Mouse (Mus musculus): ENCODE measurements around the gene Zbtb7a.

Zbtb7a gene

DNA sequence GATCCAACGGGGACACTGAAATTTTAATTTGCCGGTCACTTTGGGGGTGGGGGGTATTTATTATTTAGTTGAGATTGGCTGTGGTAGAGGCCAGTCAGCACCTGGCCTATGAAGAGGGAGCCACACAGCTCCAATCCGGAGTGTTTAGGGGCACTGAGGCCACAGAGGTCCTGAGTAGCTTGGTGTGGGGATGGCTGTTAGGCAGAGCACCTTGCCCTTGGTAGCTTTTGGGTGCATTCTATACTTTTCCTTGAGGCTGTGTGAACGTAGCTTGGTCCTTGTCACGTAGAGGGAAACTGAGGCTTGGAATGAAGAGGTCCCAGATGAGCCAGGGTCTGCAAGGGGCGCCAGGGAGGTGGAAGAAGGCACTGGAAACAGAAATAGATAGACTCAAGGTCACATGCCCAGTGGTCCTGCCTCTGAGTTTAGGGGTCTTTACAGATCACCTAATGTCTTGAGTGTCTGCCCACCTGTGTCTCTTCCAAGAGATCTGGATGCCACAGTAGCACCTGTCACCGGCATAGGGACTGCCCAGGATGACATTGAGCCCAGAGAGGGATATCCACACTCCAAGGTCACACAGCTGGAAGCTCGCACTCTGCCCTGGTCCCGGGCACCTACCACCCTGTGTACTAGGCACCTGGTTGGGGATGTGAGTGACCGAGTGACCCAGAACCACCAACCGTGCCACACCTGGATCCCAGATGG is 4.0 kb downstream of the Zbtb7a start:
- DNase-seq (ENCODE audit: low spot score), result no peak

DNA sequence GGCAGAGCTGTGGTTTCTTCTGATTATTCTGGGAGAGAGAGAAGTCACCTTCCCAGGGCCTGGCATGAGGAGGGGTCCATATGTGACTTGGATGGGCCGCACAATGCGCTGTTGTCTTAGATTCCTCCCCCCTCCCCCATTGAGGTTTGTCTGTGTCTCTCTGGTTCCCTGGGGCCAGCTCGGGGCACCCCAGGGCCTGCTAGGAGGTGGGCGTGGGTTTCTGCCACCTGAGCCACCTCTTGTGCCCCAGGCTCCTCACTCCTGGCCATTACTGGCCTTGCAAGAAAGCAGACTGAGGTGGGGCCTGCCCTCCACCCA is 4.5 kb downstream of the Zbtb7a start:
- no peak for DNase-seq (ENCODE audit: low spot score)

DNA sequence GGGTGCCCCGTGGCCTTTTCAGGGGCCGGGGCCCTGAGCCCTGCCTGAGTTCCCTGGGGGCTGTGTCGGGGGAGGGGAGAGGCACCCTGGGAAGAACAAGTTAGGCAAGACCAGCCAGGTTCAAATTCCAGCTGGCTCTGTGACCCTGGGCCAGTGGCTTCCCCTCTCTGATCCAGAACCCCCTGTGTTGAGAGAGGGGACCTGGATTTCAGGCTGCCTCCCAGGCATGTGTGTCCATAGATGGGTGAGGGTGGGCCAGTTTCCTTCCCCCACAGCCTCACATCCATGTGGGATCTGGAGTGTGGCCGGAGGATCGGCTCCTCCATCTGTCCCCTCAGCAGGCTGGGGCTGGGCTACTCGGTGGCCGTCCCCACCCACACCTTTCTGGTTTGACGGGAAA is 5.0 kb downstream of the Zbtb7a start:
- DNase-seq (ENCODE audit: low spot score), result no peak

DNA sequence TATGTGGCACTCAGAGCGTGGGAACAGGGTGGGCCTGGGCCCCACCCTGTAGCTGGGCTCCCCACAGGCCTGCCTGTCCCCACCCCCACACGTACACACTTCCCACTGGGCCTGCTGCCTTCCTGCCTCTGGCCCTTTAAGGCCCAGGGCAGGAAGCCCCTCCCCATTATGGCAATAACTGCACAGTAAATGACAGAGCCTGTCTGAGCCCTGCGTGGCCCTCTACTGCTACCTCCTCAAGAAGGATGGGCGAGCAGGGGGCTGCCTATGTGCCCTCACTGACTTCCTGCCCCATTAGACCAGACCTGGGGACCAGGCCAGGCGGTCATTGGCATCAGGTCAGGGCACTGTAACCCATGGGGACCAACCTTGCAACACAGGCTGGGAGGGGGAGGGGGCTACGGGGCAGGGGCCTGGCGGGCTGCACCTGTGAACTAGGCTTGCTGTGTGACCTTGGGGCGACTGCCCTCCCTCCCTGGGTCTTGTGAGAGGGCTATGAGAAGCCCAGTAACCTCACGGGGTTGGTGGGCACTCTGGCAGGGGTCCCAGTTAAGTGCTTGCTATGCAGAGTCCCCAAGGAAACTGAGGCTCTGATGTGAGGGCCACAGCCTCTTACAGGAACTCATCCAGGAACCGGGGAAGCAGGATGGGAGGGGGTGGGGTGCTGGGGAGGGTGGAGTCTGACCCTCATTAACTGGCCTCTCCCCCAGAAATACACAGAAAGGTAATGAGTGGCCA is 5.9 kb downstream of the Zbtb7a start:
- DNase-seq (ENCODE audit: low spot score), result no peak

DNA sequence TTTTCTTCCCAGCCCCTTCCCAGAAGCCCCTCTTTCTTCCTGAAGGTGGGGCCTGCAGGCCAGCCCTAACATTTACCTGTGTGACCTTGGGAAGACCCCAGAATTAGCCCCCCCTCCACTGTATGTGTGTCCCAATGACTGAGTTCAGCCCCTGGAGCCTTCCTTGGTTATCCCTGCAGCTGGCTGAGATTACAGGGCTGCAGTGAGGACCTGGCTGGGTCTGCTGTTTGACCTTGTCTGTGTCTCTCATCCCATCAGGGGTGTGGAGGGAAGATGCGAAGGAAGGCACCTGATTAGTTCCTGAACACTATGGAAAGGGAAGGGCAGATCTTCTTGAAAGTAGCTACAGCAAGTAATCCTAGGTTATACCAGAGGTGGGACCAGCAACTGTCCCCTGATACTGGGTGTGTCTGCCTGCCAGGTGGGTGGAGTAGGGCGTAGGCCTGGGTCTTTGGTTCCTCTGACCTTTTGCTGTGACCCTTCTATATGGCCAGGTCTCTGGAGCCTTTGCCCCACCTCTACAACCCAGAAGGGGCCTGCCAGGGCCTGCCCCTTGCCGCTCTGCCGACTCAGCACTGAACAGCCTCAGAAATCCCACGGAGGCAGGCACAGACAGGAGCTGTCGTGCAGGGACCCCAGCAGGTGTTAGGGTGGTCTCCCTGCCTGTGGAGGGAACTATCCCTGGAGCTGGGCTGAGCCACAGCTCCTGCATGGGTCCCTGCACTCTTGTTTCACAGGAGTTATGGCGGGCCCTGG is 6.6 kb downstream of the Zbtb7a start:
- DNase-seq (ENCODE audit: low spot score), result no peak

DNA sequence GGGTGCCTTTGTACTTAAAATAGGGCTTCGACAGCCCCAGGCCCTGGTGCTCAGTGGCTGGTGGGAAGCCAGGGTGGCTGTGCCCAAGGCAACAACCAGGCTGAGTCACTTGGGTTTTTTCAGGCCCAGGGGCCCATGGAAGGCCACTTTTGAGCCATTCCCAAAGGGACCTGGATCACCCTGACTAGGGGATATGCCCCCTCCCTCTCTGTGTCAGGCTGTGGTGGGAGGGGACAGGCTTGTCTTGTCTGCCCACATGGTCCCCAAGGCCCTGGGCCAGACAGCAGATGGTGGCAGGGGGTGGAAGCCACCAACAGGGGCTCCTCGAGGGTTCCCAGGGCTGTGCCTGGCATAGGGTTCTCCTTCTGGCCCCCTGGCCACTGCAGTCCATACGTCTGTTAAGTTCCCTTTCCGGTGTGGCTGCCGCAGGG is 7.5 kb downstream of the Zbtb7a start:
- DNase-seq (ENCODE audit: low spot score), result no peak

DNA sequence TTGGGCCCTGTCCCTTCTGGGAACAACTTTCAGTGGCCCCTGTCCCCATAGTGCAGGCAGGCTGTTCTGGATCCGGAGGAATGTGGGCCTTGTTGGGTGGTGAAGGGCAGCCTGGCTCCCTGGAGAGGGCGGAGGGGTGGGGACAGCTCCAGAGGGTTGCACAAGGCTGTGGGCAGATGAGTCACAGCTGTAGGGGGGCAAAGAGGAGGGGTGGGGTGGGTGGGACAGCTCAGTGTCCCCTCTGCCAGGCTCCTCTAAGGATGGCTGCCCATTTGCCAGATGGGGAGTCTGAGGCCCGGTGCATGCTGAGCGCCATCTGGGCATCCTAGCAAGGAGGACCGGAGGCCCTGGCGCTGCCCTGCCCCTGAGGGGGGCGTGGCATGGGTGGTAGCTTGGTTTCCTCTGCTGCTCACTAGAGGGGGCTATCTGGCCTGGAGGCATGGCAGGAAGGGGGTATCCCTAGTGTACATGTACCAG is 8.2 kb downstream of the Zbtb7a start:
- DNase-seq (ENCODE audit: low spot score), result no peak

DNA sequence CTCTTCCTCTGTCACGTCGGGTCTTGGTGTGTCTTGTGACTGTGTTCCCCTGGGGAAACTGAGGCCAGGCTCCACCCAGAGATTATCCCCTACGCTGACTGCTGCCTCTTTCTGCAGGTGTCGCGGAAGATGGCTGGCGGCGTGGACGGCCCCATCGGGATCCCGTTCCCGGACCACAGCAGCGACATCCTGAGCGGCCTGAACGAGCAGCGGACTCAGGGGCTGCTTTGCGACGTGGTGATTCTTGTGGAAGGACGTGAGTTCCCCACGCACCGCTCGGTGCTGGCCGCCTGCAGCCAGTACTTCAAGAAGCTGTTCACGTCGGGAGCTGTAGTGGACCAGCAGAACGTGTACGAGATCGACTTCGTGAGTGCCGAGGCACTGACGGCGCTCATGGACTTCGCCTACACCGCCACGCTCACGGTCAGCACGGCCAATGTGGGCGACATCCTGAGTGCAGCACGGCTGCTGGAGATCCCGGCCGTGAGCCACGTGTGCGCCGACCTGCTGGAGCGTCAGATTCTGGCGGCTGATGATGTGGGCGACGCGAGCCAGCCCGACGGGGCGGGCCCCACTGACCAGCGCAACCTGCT is 8.9 kb downstream of the Zbtb7a start:
- DNase-seq (ENCODE audit: low spot score), result no peak

DNA sequence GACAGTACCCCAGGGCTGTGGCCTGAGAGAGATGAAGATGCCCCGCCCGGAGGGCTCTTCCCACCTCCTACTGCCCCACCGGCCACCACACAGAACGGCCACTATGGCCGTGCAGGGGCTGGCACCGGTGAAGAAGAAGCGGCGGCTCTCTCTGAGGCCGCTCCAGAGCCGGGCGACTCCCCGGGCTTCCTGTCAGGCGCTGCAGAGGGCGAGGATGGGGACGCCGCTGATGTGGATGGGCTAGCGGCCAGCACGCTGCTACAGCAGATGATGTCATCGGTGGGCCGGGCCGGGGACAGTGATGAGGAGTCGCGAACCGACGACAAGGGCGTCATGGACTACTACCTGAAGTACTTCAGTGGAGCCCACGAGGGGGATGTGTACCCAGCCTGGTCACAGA is 9.6 kb downstream of the Zbtb7a start:
- DNase-seq (ENCODE audit: low spot score), result no peak

DNA sequence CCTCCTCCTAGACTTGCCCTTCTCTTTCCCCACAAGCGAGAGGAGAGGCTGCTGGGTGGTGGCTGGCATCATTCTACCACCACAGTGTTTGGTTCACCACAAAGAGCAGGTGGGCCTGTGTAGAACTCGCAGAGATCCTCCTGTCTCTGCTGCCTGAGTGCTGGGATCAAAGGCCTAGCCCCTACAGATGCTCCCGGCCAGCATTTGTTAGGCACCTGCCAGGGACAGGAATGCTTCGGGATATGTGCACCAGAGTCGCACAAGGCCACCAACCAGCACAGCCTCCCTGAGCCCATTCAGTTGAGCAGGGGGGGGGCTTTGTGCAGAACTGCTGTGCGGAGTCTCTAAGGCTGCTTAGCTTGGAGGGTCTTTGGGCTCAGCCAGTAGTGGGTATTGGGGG is 10.3 kb downstream of the Zbtb7a start:
- no peak for DNase-seq (ENCODE audit: low spot score)

DNA sequence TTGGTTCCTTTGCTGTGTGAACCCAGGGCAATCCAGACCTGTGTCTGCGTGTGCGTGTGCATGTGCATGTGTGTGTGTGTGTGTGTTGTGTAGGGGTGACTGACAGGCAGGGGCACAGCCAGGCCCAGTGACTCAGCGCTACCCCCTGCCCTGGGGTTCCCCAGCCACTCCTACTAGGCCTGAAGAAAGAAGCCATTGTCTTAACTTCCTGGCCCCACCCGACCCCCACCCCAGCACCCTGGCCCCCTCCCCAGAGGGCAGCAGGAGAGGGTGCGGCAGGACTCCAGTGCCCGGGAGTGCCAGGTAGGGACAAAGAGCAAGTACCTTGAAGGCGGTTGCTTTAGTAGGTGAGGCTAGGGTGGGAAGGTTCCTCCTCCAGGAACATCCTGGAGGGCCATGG is 10.8 kb downstream of the Zbtb7a start:
- DNase-seq (ENCODE audit: low spot score), result no peak

DNA sequence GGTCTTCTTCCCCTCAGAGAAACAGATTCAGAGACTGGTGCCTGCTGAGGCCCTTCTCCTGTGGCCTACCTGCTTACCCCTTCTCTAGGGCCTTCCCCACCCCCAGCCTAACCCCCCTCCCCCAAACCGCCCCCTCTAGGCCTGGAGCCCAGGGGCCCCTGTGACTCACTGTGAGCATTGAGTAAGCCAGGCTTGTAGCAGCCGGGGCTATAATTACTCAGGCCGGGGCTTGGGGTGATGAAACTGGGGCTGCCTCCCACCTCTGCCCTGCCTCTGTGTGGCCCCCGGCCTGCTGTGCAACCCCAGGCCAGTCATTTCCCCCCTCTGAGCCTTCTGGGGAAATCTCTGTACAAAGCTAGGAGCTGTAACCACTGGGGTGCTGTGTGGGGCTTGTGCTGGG is 11.3 kb downstream of the Zbtb7a start:
- no peak for DNase-seq (ENCODE audit: low spot score)

DNA sequence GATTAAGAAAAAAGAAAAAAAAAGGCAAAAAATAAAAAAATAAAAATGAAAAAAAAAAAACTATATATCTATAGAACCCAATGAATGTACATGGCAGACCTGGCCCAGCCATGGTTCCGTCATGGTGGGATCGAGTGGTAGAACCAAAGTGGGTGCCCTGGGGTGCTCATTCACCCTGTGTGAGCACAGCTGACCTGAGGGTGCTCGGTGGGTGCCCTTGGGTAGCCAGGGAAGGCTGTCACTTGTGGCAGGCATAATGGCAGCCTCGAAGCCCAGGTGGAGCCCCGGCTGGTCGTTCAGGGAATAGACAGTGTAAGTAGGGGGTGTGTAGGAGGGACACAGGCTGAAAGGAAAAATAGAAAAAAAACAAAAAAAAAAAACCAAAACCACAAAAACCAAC is 16.2 kb downstream of the Zbtb7a start:
- DNase-seq (ENCODE audit: low spot score), result no peak

DNA sequence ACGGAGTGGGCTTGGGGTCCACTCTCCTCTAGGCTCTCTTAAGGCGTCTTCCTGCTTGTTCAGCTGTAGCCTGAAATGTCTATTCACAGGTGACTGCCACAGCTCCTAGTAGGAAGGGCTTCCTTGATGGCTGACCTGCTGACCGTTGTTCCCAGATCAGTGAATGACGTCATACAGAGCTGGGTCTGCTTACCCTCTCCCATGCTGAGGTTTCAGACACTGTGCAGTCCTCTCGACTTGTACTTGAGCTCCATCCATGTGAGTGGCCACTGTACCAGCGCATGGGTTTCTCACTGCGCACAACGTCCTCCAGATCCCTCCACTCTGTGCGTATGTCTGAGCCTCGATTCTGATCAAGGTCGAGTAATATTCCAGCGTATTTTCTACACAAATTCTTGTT is 17.6 kb downstream of the Zbtb7a start:
- DNase-seq (ENCODE audit: low spot score), result no peak

DNA sequence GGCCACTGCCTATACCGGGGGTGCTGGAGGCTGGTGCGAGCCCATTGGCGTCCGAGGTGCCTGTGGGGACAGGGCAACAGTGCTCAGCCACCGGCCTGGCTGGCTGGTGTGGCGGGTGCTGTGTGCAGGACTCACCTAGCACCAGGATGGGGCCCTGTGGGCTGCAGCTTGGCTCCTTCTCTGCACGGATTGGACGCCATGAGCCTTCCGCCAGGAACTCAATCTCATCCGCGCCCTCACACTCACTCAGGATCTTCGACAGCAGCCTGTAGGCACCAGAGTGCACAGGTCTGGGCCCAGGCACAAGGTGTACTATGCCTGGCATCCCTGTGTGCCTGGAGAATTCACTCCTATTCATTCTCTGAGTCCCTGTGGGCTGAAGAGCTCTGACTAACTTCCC is 19.3 kb downstream of the Zbtb7a start:
- no peak for DNase-seq (ENCODE audit: low spot score)

DNA sequence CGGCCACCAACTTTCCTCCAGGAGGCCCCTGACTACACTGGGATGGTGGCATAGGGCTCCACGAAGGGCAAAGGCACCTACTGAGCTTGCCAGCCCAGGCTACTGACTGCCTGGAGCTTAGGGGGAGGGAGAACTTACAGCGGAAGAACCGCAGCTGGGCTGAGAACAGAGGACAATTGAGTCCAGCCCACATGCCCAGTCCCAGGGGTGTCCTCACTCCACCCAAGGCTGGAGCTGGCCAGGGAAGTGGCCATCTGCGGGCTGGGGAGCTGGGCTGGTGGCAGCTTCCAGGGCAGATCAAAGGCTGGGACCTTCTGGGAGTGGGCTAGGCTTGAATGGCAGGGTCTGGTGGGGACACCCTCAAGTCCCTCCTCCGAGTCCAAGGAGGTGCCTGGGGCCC is 19.7 kb downstream of the Zbtb7a start:
- no peak for DNase-seq (ENCODE audit: low spot score)

DNA sequence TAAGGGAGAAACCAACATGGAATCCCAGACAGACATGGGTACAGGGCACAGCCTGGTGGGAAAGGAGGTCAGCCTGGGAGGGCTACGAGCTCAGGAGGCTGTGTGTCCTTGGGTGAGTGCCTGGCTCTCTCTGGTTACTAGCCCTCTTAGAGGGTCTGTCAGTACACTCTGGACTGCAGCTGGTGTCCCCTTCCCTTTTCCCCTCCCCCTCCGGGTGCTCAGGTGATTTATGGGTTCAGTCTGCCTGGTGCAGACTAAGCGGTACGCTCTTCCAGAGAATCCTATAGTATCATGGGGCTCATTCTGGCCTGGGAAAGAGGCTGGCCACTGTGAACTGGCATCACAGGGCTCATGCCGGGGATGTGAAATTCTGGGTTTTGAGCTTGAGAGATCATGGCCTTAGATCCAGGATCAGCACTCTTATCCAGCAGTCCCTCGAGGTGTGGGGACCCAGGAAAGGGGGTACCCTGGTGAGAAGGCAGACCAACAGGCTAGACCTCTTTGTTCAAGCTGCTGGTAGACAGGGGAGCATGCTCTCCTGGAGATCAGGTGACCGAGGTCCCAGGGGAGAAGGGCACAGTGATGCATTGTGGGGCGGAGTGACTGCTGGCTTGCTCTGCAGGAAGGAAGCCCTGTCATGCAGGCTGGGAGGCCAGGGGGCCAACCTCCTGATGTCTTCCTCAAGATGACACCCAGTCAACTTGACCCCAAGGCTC is 26.7 kb downstream of the Zbtb7a start:
- DNase-seq (ENCODE audit: low spot score), result no peak

DNA sequence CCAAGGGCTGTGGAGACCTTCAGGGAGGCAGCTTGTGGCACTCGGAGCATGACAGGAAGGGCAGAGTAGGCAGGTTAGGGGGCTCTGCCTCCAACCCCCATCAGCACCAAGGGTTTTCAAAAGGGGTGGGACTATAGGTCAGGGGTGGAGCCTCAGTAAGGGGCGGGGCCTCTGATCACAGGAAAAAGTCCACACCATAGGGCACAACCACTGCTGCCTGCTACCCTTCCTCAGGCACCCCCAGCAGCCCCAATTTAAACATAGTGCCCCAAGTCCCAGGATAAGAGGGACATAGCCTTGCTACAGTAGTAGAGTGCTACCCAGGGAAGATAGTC is 27.3 kb downstream of the Zbtb7a start:
- DNase-seq (ENCODE audit: low spot score), result no peak

DNA sequence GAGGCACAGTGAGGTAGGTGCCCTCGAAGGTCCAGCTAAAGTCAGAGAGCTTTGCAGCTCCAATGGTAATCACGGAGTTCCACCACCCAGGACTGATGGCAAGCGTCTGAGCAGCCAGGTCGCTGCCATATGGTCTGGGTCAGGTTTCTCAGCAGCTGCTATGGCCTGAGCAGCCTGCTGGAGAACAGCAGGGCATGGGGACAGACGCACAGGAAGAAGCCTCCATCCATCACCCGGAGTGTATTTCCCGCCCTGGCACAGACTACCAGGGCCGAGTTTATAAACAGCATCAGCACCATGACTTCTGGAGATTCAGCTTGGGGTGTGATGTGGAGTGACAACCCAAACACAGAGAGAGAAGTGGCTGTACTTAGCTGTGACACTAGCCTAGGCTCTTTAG is 30.1 kb downstream of the Zbtb7a start:
- DNase-seq (ENCODE audit: low spot score), result no peak

DNA sequence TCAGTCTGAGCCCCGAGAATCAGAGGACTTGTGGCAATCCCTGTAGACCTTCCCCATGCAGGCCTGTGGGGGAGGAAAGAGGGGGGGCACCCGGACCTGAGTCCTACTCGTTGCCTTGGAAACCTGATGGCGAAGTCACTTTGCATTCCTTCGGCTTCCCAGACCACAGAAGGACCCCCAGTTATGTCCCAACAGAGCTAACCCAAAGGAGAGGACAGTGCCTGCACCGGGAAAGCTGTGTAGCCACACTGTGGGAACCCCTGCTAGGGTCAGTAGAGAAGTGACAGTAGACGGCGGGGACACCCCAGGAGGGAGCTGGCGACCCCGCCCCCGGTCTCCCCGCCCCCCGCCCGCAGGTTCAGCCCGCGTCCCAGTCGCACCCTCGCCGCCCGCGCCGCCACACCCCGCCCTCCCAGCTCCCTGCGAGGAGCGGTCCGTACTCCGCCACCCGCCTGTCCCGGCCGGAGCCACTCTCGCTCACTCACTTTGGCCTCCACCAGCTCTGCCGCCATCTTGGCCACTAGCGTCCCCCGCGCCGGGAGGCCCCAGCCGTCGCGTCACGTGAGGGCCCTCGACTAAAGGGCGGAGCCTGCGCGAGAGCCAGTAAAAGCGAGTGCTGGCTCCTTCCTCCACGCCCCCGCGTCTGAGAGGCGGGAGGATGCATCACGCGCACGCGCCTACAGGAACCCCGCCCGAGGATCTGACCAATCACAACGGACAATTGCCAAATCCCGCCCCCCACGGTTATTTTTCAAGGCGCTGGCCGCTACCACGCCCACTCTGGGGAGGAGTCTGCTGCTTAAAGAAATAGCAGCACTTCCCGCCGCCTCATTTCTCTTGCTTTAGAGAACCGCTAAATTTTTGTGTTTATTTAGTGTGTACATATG is 32.4 kb downstream of the Zbtb7a start, which contains the start of gene Pias4:
TSS of gene Pias4 (minus strand) at position 724 of the 887 bp plus-strand sequence.
- DNase-seq (ENCODE audit: low spot score), result peak; percentile 97

DNA sequence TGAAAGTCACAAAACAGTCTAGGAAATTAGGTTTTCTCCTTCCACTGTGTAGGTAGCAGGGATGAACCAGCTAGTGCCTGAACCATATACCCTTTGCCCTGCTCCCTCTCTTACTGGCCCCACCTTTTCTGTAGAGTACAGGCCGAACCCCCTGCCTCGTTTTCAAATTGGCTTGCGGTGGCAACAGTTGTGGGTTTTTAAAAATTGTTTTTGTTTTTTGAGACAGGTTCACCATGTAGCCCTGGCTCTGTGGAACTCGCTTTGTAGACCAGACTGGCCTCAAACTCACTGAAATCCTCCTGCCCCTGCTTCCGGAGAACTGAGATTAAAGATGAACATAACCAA is 33.0 kb downstream of the Zbtb7a start:
- DNase-seq (ENCODE audit: low spot score), result no peak
